Mouse (Mus musculus) megakaryocyte progenitor cell, adult 5-6 weeks (primary cell): ENCODE measurements at regions not wholly inside any gene's neighbourhood (a gene's known extent, or its start where the extent isn't known, plus 50 kb on each side); places are given as distances from the start of the nearest gene placed in this dataset.

Experiments used
- ATAC-seq: replicated peaks from 2 replicates; pipeline ENCODE4 v1.8.0; 2016; ENCODE audit warnings: mild to moderate bottlenecking, moderate TSS enrichment, inconsistent platforms; ENCODE audit not compliant: poor library complexity

- ATAC-seq, result no peak
These were observed 316.6 kb upstream of the 4931429L15Rik start for GRCm38 (mm10) chr9:46636261-46637010.

- ATAC-seq, result no peak
These were observed 314.2 kb upstream of the 4931429L15Rik start for GRCm38 (mm10) chr9:46633952-46634351.

GRCm38 (mm10) chr9:46632576-46632975 lies 312.8 kb upstream of the 4931429L15Rik start:
- no peak for ATAC-seq

- ATAC-seq, result no peak
These were observed 302.5 kb upstream of the 4931429L15Rik start for GRCm38 (mm10) chr9:46622255-46622654.

GRCm38 (mm10) chr9:46621851-46622250 lies 302.1 kb upstream of the 4931429L15Rik start:
- ATAC-seq, result no peak

- ATAC-seq, result no peak
These were observed 290.6 kb upstream of the 4931429L15Rik start for GRCm38 (mm10) chr9:46610101-46611005.

GRCm38 (mm10) chr9:46608695-46609094 lies 288.9 kb upstream of the 4931429L15Rik start:
- ATAC-seq, result no peak

GRCm38 (mm10) chr9:46600803-46601202 lies 281.0 kb upstream of the 4931429L15Rik start:
- ATAC-seq, result no peak

- no peak for ATAC-seq
These were observed 280.3 kb upstream of the 4931429L15Rik start for GRCm38 (mm10) chr9:46599931-46600708.

GRCm38 (mm10) chr9:46598518-46598917 lies 278.7 kb upstream of the 4931429L15Rik start:
- ATAC-seq, result no peak

GRCm38 (mm10) chr9:46593444-46593843 lies 273.7 kb upstream of the 4931429L15Rik start:
- no peak for ATAC-seq

GRCm38 (mm10) chr9:46592908-46593307 lies 273.1 kb upstream of the 4931429L15Rik start:
- ATAC-seq, result no peak

GRCm38 (mm10) chr9:46586818-46587217 lies 267.0 kb upstream of the 4931429L15Rik start:
- no peak for ATAC-seq

- no peak for ATAC-seq
These were observed 262.1 kb upstream of the 4931429L15Rik start for GRCm38 (mm10) chr9:46581844-46582243.

- no peak for ATAC-seq
These were observed 242.5 kb upstream of the 4931429L15Rik start for GRCm38 (mm10) chr9:46562301-46562700.

GRCm38 (mm10) chr9:46558481-46558880 lies 238.7 kb upstream of the 4931429L15Rik start:
- no peak for ATAC-seq

- ATAC-seq, result no peak
These were observed 238.0 kb upstream of the 4931429L15Rik start for GRCm38 (mm10) chr9:46557781-46558180.

GRCm38 (mm10) chr9:46555156-46555555 lies 235.4 kb upstream of the 4931429L15Rik start:
- ATAC-seq, result no peak

GRCm38 (mm10) chr9:46554586-46555152 lies 234.9 kb upstream of the 4931429L15Rik start:
- no peak for ATAC-seq

GRCm38 (mm10) chr9:46549416-46549815 lies 229.6 kb upstream of the 4931429L15Rik start:
- ATAC-seq, result no peak

GRCm38 (mm10) chr9:46544326-46544725 lies 224.5 kb upstream of the 4931429L15Rik start:
- no peak for ATAC-seq
